Mouse (Mus musculus) forebrain, embryonic 11.5 days (tissue): ENCODE data around the gene Cmya5. TPM values are rescaled to one million over a fixed set of nuclear protein-coding genes. Genes with fewer than 3 reads are reported as not detected.

Experiments
- ATAC-seq: fragments of 200-750 bp; cut with Nextera tagmentation; replicated peaks from 2 replicates; pipeline ENCODE4 v1.8.0; 2017; ENCODE audit warnings: moderate TSS enrichment; ENCODE audit not compliant: low FRiP score
- DNase-seq: peaks from one replicate; pipeline ENCODE4 v3.0.0-alpha.2; 2017; ENCODE audit warnings: low spot score
- H3K27ac ChIP-seq: fragments of 300-500 bp; sonication (generic); 2 replicates; pipeline ENCODE4 v1.5.1; 2014; ENCODE audit warnings: low read depth, low read length
- H3K27me3 ChIP-seq: fragments of 300-500 bp; sonication (generic); 2 replicates; pipeline ENCODE4 v1.6.1; 2014; ENCODE audit warnings: mild to moderate bottlenecking, low read length, mixed read lengths; ENCODE audit not compliant: control insufficient read depth, insufficient read depth
- H3K36me3 ChIP-seq: fragments of 300-500 bp; sonication (generic); 2 replicates; pipeline ENCODE4 v1.6.1; 2014; ENCODE audit warnings: mild to moderate bottlenecking, low read length, moderate library complexity, mixed read lengths; ENCODE audit not compliant: control insufficient read depth, insufficient read depth
- H3K4me1 ChIP-seq: fragments of 300-500 bp; sonication (generic); replicated peaks from 2 replicates; pipeline ENCODE4 v1.6.1; 2014; ENCODE audit warnings: low read length, mixed read lengths; ENCODE audit not compliant: control insufficient read depth, insufficient read depth
- H3K4me2 ChIP-seq: fragments of 300-500 bp; sonication (generic); 2 replicates; pipeline ENCODE4 v1.6.1; 2014; ENCODE audit warnings: low read depth, mild to moderate bottlenecking, low read length, moderate library complexity, mixed read lengths; ENCODE audit not compliant: severe bottlenecking
- H3K4me3 ChIP-seq: fragments of 300-500 bp; sonication (generic); 2 replicates; pipeline ENCODE4 v1.5.1; 2014; ENCODE audit warnings: low read depth, low read length
- H3K9ac ChIP-seq: fragments of 300-500 bp; sonication (generic); 2 replicates; pipeline ENCODE4 v1.6.1; 2014; ENCODE audit warnings: low read length
- H3K9me3 ChIP-seq: fragments of 300-500 bp; sonication (generic); 2 replicates; pipeline ENCODE4 v1.6.1; 2016; ENCODE audit warnings: low read length, mixed read lengths; ENCODE audit not compliant: control insufficient read depth
- WGBS: fragments of 180-500 bp; shearing (Covaris S2); extraction: QIAGEN DNeasy Blood & Tissue Kit; methylation state at CpG from one replicate; pipeline ENCODE4 v1.1.7; 2014; 5-methylcytosine and 5-hydroxymethylcytosine counted together
- polyA plus RNA-seq: library from polyadenylated mRNA; unstranded; fragments of >200 nt; fragmentation: Nextera tagmentation; extraction: Ambion mirVana; gene quantifications from 2 replicates; pipeline ENCODE4 v1.2.1, GENCODE M21; 2014

Cmya5 gene
- polyA plus RNA-seq, 1 experiment from 2014 or later: 0.13 TPM

DNA sequence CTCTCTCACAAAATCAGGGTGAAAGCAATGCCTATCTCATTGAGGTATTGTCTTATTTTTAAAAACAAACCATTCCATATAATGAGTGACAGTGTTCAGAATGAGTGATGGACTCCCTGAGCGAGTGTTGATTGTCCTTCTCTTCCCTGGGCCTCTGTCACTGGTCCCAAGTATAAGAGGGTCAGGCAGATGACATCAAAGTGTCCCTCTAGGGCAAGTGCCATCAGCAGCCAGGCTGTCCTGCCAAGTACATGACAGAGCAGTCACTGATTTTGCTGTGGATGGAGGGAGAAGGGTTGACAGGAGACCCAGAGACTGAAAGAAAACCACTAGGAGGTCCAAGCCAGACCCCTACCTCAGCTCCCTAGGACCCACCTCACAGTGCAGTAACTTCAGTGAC, 8.3 kb downstream of the Cmya5 start:
- no peaks in the 10 kb centered on the region for H3K9me3 ChIP-seq
- WGBS: 74% methylated on average over 1 of the region's 1 CpGs

DNA sequence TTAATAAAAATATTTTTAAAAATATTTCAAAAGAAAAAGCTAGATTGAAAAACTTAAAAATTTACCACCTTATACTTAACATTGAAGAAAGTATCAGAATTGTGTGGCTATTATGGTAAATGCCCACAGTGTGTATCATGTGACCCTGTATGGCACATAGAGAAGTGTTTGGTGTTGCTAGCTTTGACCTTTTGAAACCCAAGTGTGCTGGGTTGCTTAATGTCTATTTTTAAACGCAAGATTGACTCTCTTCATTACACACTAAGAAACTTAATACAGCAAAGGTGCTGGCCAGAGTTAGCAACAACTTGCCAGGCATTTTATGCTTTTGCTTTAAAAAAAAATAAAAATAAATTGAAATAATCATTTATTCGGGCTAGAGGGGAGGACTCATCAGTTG, 9.0 kb downstream of the Cmya5 start:
- Histone ChIP-seq H3K9me3 (no peaks in the 10 kb centered on the region), H3K4me1 (no peaks in the 10 kb centered on the region), H3K36me3 (no peaks in the 10 kb centered on the region), H3K27me3 (no peaks in the 10 kb centered on the region), H3K27ac (no peak overlapping the region), H3K4me3 (no peak overlapping the region), H3K9ac (no peak overlapping the region), H3K4me2 (no peak overlapping the region)
- ATAC-seq (no peak), DNase-seq (no peak)
- WGBS: 82% methylated on average over 2 of the region's 2 CpGs

More for the DNA sequence above, 8.3 kb downstream of the Cmya5 start:
- no peaks in the 10 kb centered on the region for H3K36me3 ChIP-seq
- no peak overlapping the region for H3K9ac ChIP-seq
- ATAC-seq (no peak), DNase-seq (no peak)
- H3K4me1 ChIP-seq: no peaks in the 10 kb centered on the region
- no peak overlapping the region for H3K4me2 ChIP-seq
- no peak overlapping the region for H3K4me3 ChIP-seq
- H3K27ac ChIP-seq: no peak overlapping the region
- no peaks in the 10 kb centered on the region for H3K27me3 ChIP-seq

DNA sequence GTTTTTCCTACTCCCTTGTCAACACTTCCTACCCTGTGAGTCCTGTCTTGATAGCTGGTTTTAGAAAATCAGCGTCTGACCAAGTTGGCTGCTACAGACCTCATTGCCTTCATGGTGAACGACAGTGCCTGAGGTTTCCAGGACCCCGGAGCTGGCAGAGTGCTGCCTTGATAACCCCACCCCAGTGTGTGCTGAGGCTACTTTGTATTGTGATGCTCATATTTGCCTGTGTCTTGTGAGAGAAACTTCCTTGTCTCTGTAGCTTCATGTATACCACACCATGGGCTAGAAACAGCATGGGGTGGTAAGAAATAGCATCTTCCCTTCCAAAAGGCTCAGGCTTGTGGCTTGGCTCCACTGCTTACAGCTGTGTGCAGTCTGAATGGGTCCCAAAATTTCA, 13.8 kb downstream of the Cmya5 start:
- H3K9ac ChIP-seq: no peak overlapping the region
- no peaks in the 10 kb centered on the region for H3K9me3 ChIP-seq
- ATAC-seq: no peak
- no peak overlapping the region for H3K4me2 ChIP-seq
- no peak overlapping the region for H3K4me3 ChIP-seq
- no peak for DNase-seq
- H3K27ac ChIP-seq: no peak overlapping the region
- H3K27me3 ChIP-seq: no peaks in the 10 kb centered on the region
- H3K4me1 ChIP-seq: no peaks in the 10 kb centered on the region
- 92% methylated on average over 3 of the region's 3 CpGs for WGBS
- H3K36me3 ChIP-seq: no peaks in the 10 kb centered on the region

DNA sequence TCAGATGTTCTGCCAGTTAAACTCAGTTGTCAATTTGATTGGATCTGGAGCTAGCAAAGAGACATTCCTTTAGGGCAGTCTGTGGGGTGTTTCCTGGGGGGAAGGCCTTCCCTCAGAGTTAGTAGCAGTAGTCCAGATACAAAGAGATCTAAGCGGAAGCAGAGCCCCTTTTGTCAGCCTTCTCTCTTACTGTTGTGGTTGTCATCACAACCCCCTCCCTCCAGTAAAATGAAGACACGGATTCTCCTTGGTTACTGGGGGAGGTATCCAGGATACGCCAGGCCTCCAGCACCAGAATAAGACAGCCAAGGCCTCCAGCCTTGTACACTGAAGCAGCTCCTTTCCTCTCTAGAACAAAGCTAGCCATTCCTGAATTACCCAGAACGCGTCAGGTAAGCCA, 15.6 kb downstream of the Cmya5 start:
- Histone ChIP-seq H3K36me3 (no peaks in the 10 kb centered on the region), H3K9me3 (no peaks in the 10 kb centered on the region), H3K4me1 (no peaks in the 10 kb centered on the region), H3K27ac (no peak overlapping the region), H3K9ac (no peak overlapping the region), H3K4me3 (no peak overlapping the region), H3K4me2 (no peak overlapping the region), H3K27me3 (no peaks in the 10 kb centered on the region)
- no peak for DNase-seq
- 60% methylated on average over 5 of the region's 5 CpGs for WGBS
- ATAC-seq: no peak

DNA sequence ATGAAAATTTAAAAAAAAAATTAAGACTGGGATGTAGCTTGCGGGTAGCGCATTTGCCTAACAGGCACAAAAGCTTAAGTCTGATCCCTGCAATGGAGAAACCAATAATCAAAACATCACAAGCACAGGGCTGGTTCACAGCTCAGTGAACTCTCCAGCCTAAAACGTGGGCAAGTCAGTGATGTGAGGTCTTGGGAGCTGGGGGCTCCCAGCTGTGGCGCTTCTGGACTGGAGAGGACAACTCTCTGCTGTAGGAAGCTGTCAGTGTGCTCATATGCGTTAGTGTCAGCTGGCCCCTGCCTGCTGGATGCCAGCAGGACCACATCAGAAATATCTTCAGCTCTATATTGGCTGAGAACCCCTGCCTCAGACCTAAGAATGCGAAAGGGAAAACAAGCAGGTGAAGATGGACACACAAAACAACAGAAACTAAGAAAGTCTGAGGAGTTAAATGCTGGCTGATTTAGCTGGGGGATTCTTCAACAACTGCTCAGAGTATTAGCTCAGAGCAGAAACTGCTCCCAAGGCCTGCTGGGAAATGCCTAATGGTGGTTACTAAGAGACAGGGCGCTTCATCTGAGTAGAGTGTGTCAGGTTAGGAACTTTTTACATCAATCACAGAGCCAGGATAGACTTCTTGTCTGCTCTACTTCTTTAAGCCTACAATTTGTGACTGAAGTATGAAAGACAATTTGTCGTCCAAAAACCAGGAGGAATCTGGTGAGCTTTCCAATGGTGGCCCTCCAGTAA, 16.2 kb downstream of the Cmya5 start:
- no peak for ATAC-seq
- DNase-seq: no peak
- Histone ChIP-seq H3K36me3 (no peaks in the 10 kb centered on the region), H3K4me3 (no peak overlapping the region), H3K4me1 (no peaks in the 10 kb centered on the region), H3K27me3 (no peaks in the 10 kb centered on the region), H3K9me3 (no peaks in the 10 kb centered on the region), H3K27ac (no peak overlapping the region), H3K9ac (no peak overlapping the region), H3K4me2 (no peak overlapping the region)
- WGBS: 87% methylated on average over 8 of the region's 8 CpGs

DNA sequence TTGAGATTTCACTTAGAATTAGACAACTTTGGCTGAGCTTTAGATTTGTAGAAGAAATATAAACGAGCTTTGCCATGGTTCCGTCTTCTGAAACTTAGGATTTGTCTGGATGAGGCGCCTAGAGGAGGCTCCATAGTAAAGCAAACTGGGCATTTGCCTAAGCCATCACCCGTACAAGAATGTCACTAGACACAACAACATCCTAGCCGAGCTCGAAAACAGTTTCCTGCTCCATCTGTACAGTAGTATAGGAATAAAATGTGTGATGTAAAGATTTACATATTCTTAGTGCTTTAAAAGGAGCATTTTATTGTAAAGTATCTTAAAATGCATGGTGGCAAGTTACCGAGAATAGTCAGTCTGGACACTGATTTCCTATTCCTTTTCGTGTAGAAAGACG, 22.2 kb downstream of the Cmya5 start:
- no peak overlapping the region for H3K4me3 ChIP-seq
- H3K4me1 ChIP-seq: no peaks in the 10 kb centered on the region
- H3K27me3 ChIP-seq: no peaks in the 10 kb centered on the region
- no peaks in the 10 kb centered on the region for H3K9me3 ChIP-seq
- H3K9ac ChIP-seq: no peak overlapping the region
- no peaks in the 10 kb centered on the region for H3K36me3 ChIP-seq
- H3K4me2 ChIP-seq: no peak overlapping the region
- DNase-seq (no peak), ATAC-seq (no peak)
- H3K27ac ChIP-seq: no peak overlapping the region
- WGBS: 90% methylated on average over 9 of the region's 9 CpGs

DNA sequence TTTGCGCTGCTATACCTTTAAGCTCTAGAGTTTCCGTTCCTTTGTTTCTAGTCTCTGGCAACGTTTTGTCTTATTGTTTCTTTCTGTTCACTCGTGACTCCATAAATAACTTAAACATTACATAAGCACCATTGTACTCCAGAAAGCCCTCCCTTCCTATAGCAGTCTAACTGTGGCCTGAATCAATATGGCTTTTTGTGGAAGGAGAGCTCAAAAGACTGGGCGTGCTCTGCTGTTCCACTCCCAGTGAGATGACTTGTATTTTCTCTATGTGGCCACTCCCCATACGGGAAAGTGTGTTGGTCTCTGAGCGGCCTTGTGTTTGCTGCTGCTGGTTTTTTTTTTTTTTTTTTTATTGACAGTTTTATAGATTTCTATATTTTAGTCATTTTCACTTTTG, 27.3 kb downstream of the Cmya5 start:
- Histone ChIP-seq H3K9me3 (no peaks in the 10 kb centered on the region), H3K4me2 (no peak overlapping the region), H3K4me1 (no peaks in the 10 kb centered on the region), H3K36me3 (no peaks in the 10 kb centered on the region), H3K27me3 (no peaks in the 10 kb centered on the region), H3K4me3 (no peak overlapping the region), H3K9ac (no peak overlapping the region), H3K27ac (no peak overlapping the region)
- ATAC-seq: no peak
- DNase-seq: no peak
- 77% methylated on average over 7 of the region's 7 CpGs for WGBS

DNA sequence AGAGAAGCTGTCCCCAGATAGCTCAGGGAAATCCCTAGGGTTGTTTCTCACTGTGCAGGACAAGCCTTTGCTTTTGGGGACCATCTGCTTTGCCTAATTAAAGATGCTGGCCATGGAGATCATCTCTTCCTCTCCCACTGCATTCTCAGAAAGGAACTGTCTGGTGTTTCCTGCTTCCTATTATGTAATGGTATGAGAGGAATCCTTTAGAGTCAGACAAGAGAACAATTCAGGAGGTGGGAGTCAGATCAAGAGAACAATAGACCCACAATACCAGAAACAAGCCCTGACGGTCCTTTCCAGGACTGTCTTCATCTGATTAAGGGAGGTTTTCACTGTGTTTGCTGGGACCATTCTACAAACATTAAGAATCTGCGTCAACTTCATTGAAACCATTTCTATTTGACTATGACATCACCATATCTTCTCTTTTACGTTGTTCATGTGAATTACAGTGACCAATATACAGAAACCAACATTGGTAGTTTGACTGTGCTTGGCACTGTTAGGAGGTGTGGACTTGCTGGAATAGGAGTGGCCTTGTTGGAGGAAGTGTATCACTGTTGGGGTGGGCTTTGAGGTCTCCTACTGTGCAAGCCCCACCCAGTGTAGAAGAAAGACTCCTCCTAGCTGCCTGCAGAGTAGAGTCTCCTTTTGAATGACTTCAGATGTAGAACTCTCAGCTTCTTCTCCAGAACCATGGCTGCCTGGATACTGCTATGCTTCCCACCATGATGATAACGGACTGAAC, 42.0 kb downstream of the Cmya5 start:
- Histone ChIP-seq H3K27me3 (no peaks in the 10 kb centered on the region), H3K36me3 (no peaks in the 10 kb centered on the region), H3K9me3 (no peaks in the 10 kb centered on the region), H3K27ac (no peak overlapping the region), H3K4me1 (no peaks in the 10 kb centered on the region), H3K4me3 (no peak overlapping the region), H3K4me2 (no peak overlapping the region), H3K9ac (no peak overlapping the region)
- 60% methylated on average over 4 of the region's 4 CpGs for WGBS
- ATAC-seq: no peak
- no peak for DNase-seq

DNA sequence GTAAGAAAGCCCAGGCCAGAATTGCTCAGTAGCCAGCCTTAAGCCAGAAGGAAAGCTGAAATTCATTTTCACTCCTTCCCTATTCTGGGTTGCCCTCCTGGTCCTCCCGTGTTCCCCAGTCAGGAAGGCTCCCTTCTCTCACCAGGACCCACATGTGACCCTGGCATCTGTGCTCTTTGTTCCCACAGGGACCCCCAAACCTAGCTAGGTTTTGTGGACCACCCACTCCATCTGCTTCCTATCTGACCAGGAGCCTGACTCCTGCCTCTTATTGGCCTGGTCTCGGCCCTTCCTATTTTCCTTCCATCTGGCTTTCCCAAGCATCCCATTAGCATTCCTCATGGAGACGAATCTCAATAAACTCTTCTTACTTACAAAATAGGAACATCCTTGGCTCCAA, 45.9 kb downstream of the Cmya5 start:
- DNase-seq: no peak
- no peaks in the 10 kb centered on the region for H3K4me1 ChIP-seq
- 88% methylated on average over 3 of the region's 3 CpGs for WGBS
- no peaks in the 10 kb centered on the region for H3K36me3 ChIP-seq
- H3K4me3 ChIP-seq: no peak overlapping the region
- H3K27ac ChIP-seq: no peak overlapping the region
- no peaks in the 10 kb centered on the region for H3K9me3 ChIP-seq
- H3K4me2 ChIP-seq: no peak overlapping the region
- H3K27me3 ChIP-seq: no peaks in the 10 kb centered on the region
- no peak overlapping the region for H3K9ac ChIP-seq
- ATAC-seq: no peak
